Mouse (Mus musculus) liver, postnatal 0 days (tissue): Measurements from ENCODE around the gene Gm29609.

ENCODE experiments used
- CTCF ChIP-seq: sonication (generic); IDR thresholded peaks from 2 replicates; pipeline ENCODE4 v1.5.1; 2016; ENCODE audit warnings: antibody characterized with exemption, low read depth
- EP300 ChIP-seq: IDR thresholded peaks from 2 replicates; pipeline ENCODE4 v1.6.1; 2016; ENCODE audit warnings: antibody characterized with exemption, low read depth, mild to moderate bottlenecking

DNA sequence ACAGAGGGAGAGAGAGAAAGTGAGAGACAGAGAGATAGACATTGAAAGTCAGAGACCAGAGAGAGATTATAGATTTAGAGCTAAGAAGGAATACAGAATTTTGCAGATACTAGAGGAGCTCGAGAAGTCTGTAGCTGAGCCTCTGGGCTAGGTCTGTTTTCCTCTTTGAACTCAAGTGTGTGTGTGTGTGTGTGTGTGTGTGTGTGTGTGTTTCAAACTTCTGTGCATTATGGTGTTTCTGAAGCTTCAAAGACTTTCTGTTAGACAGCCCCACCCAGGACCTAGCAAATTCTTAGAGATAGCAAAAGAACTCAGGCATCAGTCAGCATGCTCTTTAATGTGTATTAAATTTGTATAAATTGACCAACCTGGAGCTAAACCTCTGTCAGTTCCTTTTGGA, 46.9 kb upstream of the Gm29609 start:
- TF ChIP-seq CTCF = no peak
- no peak for TF ChIP-seq EP300
